Mouse (Mus musculus): ENCODE data around the gene Anxa5.
A peak's percentile ranks its signal among the peaks of the same experiment; 100 is the strongest.

Gene Anxa5

GRCm38 (mm10) chr3:36475532-36476087, at the start of gene Anxa5, which contains the start of gene 1810062G17Rik:
Anxa5 (minus strand) TSS chr3:36475894.
1810062G17Rik (plus strand) TSS chr3:36475937.
- DNase-seq (ENCODE audit: low read depth in 1 of 2, low spot score in 2 of 2): peak; percentile 99

- no peak for DNase-seq (ENCODE audit: low read depth in 1 of 2, low spot score in 2 of 2)
Observed at GRCm38 (mm10) chr3:36524466-36524865, 48.8 kb upstream of the Anxa5 start.

- DNase-seq (ENCODE audit: low read depth in 1 of 2, low spot score in 2 of 2): no peak
Observed at GRCm38 (mm10) chr3:36522137-36522536, 46.4 kb upstream of the Anxa5 start.

- no peak for DNase-seq (ENCODE audit: low read depth in 1 of 2, low spot score in 2 of 2)
Observed at GRCm38 (mm10) chr3:36521073-36522060, 45.7 kb upstream of the Anxa5 start, which contains the start of gene Gm11549. Gm11549 (minus strand) TSS chr3:36521813.

GRCm38 (mm10) chr3:36516196-36516595, 40.5 kb upstream of the Anxa5 start:
- DNase-seq (ENCODE audit: low read depth in 1 of 2, low spot score in 2 of 2): no peak

- no peak for DNase-seq (ENCODE audit: low read depth in 1 of 2, low spot score in 2 of 2)
Observed at GRCm38 (mm10) chr3:36511491-36511890, 35.8 kb upstream of the Anxa5 start.

- DNase-seq (ENCODE audit: low read depth in 1 of 2, low spot score in 2 of 2): no peak
Observed at GRCm38 (mm10) chr3:36505809-36506735, 30.4 kb upstream of the Anxa5 start.

GRCm38 (mm10) chr3:36505306-36505705, 29.6 kb upstream of the Anxa5 start:
- DNase-seq (ENCODE audit: low read depth in 1 of 2, low spot score in 2 of 2): no peak

- no peak for DNase-seq (ENCODE audit: low read depth in 1 of 2, low spot score in 2 of 2)
Observed at GRCm38 (mm10) chr3:36501546-36501945, 25.9 kb upstream of the Anxa5 start.

- no peak for DNase-seq (ENCODE audit: low read depth in 1 of 2, low spot score in 2 of 2)
Observed at GRCm38 (mm10) chr3:36500976-36501375, 25.3 kb upstream of the Anxa5 start.

- no peak for DNase-seq (ENCODE audit: low read depth in 1 of 2, low spot score in 2 of 2)
Observed at GRCm38 (mm10) chr3:36499418-36499817, 23.7 kb upstream of the Anxa5 start.

- no peak for DNase-seq (ENCODE audit: low read depth in 1 of 2, low spot score in 2 of 2)
Observed at GRCm38 (mm10) chr3:36498224-36498623, 22.5 kb upstream of the Anxa5 start.

GRCm38 (mm10) chr3:36496746-36497145, 21.1 kb upstream of the Anxa5 start:
- DNase-seq (ENCODE audit: low read depth in 1 of 2, low spot score in 2 of 2): no peak

- no peak for DNase-seq (ENCODE audit: low read depth in 1 of 2, low spot score in 2 of 2)
Observed at GRCm38 (mm10) chr3:36496273-36496672, 20.6 kb upstream of the Anxa5 start.

- peak; percentile 58 to 75 for DNase-seq (ENCODE audit: low read depth in 1 of 2, low spot score in 2 of 2)
Observed at GRCm38 (mm10) chr3:36495436-36495835, 19.7 kb upstream of the Anxa5 start.

- DNase-seq (ENCODE audit: low read depth in 1 of 2, low spot score in 2 of 2): no peak
Observed at GRCm38 (mm10) chr3:36494613-36495012, 18.9 kb upstream of the Anxa5 start.

- no peak for DNase-seq (ENCODE audit: low read depth in 1 of 2, low spot score in 2 of 2)
Observed at GRCm38 (mm10) chr3:36493641-36494283, 18.1 kb upstream of the Anxa5 start.

- no peak for DNase-seq (ENCODE audit: low read depth in 1 of 2, low spot score in 2 of 2)
Observed at GRCm38 (mm10) chr3:36492716-36493391, 17.2 kb upstream of the Anxa5 start.

GRCm38 (mm10) chr3:36491535-36491934, 15.8 kb upstream of the Anxa5 start:
- no peak for DNase-seq (ENCODE audit: low read depth in 1 of 2, low spot score in 2 of 2)

- DNase-seq (ENCODE audit: low read depth in 1 of 2, low spot score in 2 of 2): no peak
Observed at GRCm38 (mm10) chr3:36489590-36489910, 13.9 kb upstream of the Anxa5 start.

Data from monocyte, adult 2 months (primary cell).